Mouse (Mus musculus): Measurements from ENCODE around the gene Il4.

GRCm38 (mm10) chr11:53636183-53636646 lies 17.7 kb upstream of the Il4 start:
- TF ChIP-seq CTCF (conservative IDR thresholded peaks at IDR 0.05; ENCODE audit: insufficient read depth, insufficient read length, low read depth, low read length) (no peak), POLR2A (IDR thresholded peaks at IDR 0.05; ENCODE audit: low read depth, low read length) (no peak)
